Comparison of ENCODE assay signal across 8 mouse cellular contexts in the genomic region with DNA sequence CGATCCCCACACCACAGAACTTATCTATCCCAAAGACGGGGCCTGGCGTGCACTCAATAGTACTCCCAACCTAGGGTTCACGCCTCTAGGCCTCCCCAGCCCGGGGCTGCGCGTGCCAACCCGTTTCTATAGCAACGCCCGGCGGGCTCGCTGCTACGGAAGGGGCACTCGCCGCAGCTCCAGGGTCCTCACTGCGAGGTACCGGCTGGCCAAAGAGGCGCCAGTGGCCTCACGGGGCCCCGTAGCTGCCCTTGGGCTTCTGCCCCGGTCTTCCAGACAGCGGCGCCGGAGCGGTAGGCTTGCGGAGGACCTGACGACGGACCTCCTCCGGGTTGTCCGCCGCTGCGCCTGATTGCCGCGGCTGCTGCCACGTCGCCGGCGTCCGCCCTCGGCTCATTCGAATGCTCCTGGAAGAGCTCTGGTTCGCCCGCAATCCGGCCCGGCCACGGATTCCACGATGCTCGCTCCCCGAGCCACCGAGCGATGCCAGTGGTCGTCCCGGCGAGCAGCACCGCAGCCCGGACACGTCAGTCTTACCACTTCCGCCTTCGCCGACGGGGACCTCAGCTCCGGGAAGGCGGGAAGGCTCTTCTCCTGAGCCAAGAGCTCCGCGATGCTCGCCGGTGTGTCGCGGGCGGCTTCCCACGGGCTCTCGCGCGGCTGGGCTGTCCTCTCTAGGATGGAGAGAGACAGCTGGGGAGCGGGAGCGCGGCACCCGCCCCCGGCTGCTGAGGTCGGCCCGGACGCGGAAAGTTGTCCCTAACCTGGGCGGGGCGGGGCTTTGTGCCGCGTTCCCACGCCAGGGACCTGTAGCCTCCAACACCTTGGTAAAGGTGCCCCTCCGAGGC. TPM values are rescaled to one million over a fixed set of nuclear protein-coding genes. Genes with fewer than 3 reads are reported as not detected.
DNase-seq lines count a peak whose midpoint lies in the region; ATAC-seq and TF ChIP-seq lines count a peak whose summit lies in the region.

A gene (minus strand): TSS at position 747 of the 848 bp plus-strand sequence.

- under 1% methylated on average over 87 of the region's 89 CpGs for WGBS in heart, embryonic 11.5 days (ENCODE audit: insufficient replicate concordance)
- under 1% methylated on average over 84 of the region's 89 CpGs for WGBS in kidney, postnatal 0 days
- under 1% methylated on average over 89 of the region's 89 CpGs for WGBS in liver, embryonic 11.5 days
- WGBS in stomach, embryonic 14.5 days = under 1% methylated on average over 88 of the region's 89 CpGs

- peaks cover 18% of the 10 kb centered on the region for H3K4me1 ChIP-seq in heart, embryonic 11.5 days (ENCODE audit: control insufficient read depth, insufficient read depth, low read length)
- peaks cover 7% of the 10 kb centered on the region for H3K4me1 ChIP-seq in kidney, postnatal 0 days (replicated peaks; ENCODE audit: insufficient read depth, low read length)
- H3K4me1 ChIP-seq in liver, embryonic 11.5 days (replicated peaks; ENCODE audit: control insufficient read depth, insufficient read depth, low read length) = peaks cover 28% of the 10 kb centered on the region
- peaks cover 10% of the 10 kb centered on the region; the same call in 1 of the 2 replicates for H3K4me1 ChIP-seq in stomach, embryonic 14.5 days (ENCODE audit: control insufficient read depth, insufficient read depth, low read length)

- H3K9me3 ChIP-seq in heart, embryonic 11.5 days (replicated peaks; ENCODE audit: control insufficient read depth, low read length) = no peaks in the 10 kb centered on the region
- H3K9me3 ChIP-seq in kidney, postnatal 0 days (replicated peaks; ENCODE audit: low read length) = no peaks in the 10 kb centered on the region
- H3K9me3 ChIP-seq in liver, embryonic 11.5 days (ENCODE audit: control insufficient read depth, low read length) = no peaks in the 10 kb centered on the region
- no peaks in the 10 kb centered on the region for H3K9me3 ChIP-seq in stomach, embryonic 14.5 days (ENCODE audit: control insufficient read depth, low read depth, low read length)

- TF ChIP-seq CTCF in kidney, postnatal 0 days (IDR thresholded peaks at IDR 0.05; ENCODE audit: low read depth) = no peak

- peaks cover 14% of the 10 kb centered on the region for H3K36me3 ChIP-seq in heart, embryonic 11.5 days (ENCODE audit: control insufficient read depth, insufficient read depth, low read length)
- peaks cover 31% of the 10 kb centered on the region; the same call in 1 of the 2 replicates for H3K36me3 ChIP-seq in kidney, postnatal 0 days (ENCODE audit: insufficient read depth, low read length)
- peaks cover 25% of the 10 kb centered on the region for H3K36me3 ChIP-seq in liver, embryonic 11.5 days (ENCODE audit: control insufficient read depth, insufficient read depth, low read length)
- peaks cover 34% of the 10 kb centered on the region for H3K36me3 ChIP-seq in stomach, embryonic 14.5 days (ENCODE audit: control insufficient read depth, insufficient read depth, low read length)

- peak; percentile 85 for ATAC-seq in erythroblast, adult 5-6 weeks (replicated peaks; ENCODE audit: low FRiP score, poor library complexity, severe bottlenecking)
- ATAC-seq in heart, embryonic 11.5 days (replicated peaks; ENCODE audit: insufficient number of reproducible peaks, low FRiP score, low TSS enrichment) = peak; percentile 82
- ATAC-seq in kidney, postnatal 0 days (replicated peaks; ENCODE audit: low FRiP score, low read depth) = peak; percentile 86
- ATAC-seq in liver, embryonic 11.5 days (replicated peaks; ENCODE audit: low FRiP score) = peak; percentile 86
- ATAC-seq in stomach, embryonic 14.5 days (ENCODE audit: insufficient number of reproducible peaks, insufficient read depth, low FRiP score, low read depth) = peak; percentile 87

- H3K4me3 ChIP-seq in heart, embryonic 11.5 days (ENCODE audit: low read depth, low read length) = peak within 1 kb of the TSS; percentile 96
- H3K4me3 ChIP-seq in kidney, postnatal 0 days (replicated peaks; ENCODE audit: low read depth, low read length) = peak within 1 kb of the TSS; percentile 72
- peak within 1 kb of the TSS; percentile 89 for H3K4me3 ChIP-seq in liver, embryonic 11.5 days (ENCODE audit: low read depth, low read length)
- peak within 1 kb of the TSS; percentile 67 for H3K4me3 ChIP-seq in stomach, embryonic 14.5 days (ENCODE audit: low read depth, low read length)

- peak; percentile 84 to 89 for DNase-seq in B cell, adult 2 months
- peak; percentile 92 for DNase-seq in brain, adult 2 months (ENCODE audit: low read depth, low spot score)
- peak; percentile 87 for DNase-seq in kidney, postnatal 0 days (ENCODE audit: low spot score)
- peak; percentile 93 for DNase-seq in liver, embryonic 11.5 days (ENCODE audit: low spot score)
- peak; percentile 84 for DNase-seq in naive thymus-derived CD4-positive, alpha-beta T cell, adult 2 months (ENCODE audit: low read depth)

- H3K27ac ChIP-seq in heart, embryonic 11.5 days (ENCODE audit: low read depth, low read length) = peak within 1 kb of the TSS; percentile 95
- H3K27ac ChIP-seq in kidney, postnatal 0 days = peak within 1 kb of the TSS; percentile 96
- H3K27ac ChIP-seq in liver, embryonic 11.5 days (ENCODE audit: low read depth, low read length) = peak within 1 kb of the TSS; percentile 83
- H3K27ac ChIP-seq in stomach, embryonic 14.5 days (ENCODE audit: low read length) = peak within 1 kb of the TSS; percentile 95

- H3K27me3 ChIP-seq in heart, embryonic 11.5 days (ENCODE audit: control insufficient read depth, insufficient read depth, low read length) = no peaks in the 10 kb centered on the region
- no peaks in the 10 kb centered on the region for H3K27me3 ChIP-seq in kidney, postnatal 0 days (ENCODE audit: insufficient read depth, low read length)
- H3K27me3 ChIP-seq in liver, embryonic 11.5 days (replicated peaks; ENCODE audit: control insufficient read depth, insufficient read depth, low read length) = no peaks in the 10 kb centered on the region
- no peaks in the 10 kb centered on the region for H3K27me3 ChIP-seq in stomach, embryonic 14.5 days (ENCODE audit: control insufficient read depth, insufficient read depth, low read length)

- H3K4me2 ChIP-seq in heart, embryonic 11.5 days = peak within 1 kb of the TSS; percentile 91
- H3K4me2 ChIP-seq in kidney, postnatal 0 days (ENCODE audit: low read length) = peak within 1 kb of the TSS; percentile 81
- H3K4me2 ChIP-seq in liver, embryonic 11.5 days = peak within 1 kb of the TSS; percentile 93
- H3K4me2 ChIP-seq in stomach, embryonic 14.5 days (replicated peaks; ENCODE audit: low read depth, low read length) = peak within 1 kb of the TSS; percentile 76

- peak within 1 kb of the TSS; percentile 97 for H3K9ac ChIP-seq in heart, embryonic 11.5 days (ENCODE audit: low read depth, low read length)
- peak within 1 kb of the TSS; percentile 93 for H3K9ac ChIP-seq in kidney, postnatal 0 days (ENCODE audit: low read depth, low read length)
- H3K9ac ChIP-seq in liver, embryonic 11.5 days (ENCODE audit: low read depth, low read length) = peak within 1 kb of the TSS; percentile 89
- peak within 1 kb of the TSS; percentile 89 for H3K9ac ChIP-seq in stomach, embryonic 14.5 days (replicated peaks; ENCODE audit: low read depth, low read length)

RNA-seq across cellular contexts. Expression of the gene that starts here (rescaled TPM):
- 9.6 and 14.2 TPM in 2 replicates for total RNA-seq in erythroblast, adult 5-6 weeks (2015; ENCODE audit: low replicate concordance)
- 12.0 and 20.5 TPM in 2 replicates for total RNA-seq in erythroblast, adult 5-6 weeks (2017; ENCODE audit: low replicate concordance)
- polyA plus RNA-seq in heart, embryonic 11.5 days (2014; fragmentation: Nextera tagmentation; extraction: Ambion mirVana) = 78.7 and 86.9 TPM in 2 replicates
- polyA plus RNA-seq in kidney, postnatal 0 days (2015; fragmentation: Nextera tagmentation; extraction: Ambion mirVana) = 108 and 118 TPM in 2 replicates
- 79.8 and 83.8 TPM in 2 replicates for polyA plus RNA-seq in liver, embryonic 11.5 days (2014; fragmentation: Nextera tagmentation; extraction: Ambion mirVana)
- 109 and 112 TPM in 2 replicates for polyA plus RNA-seq in stomach, embryonic 14.5 days (2014; fragmentation: Nextera tagmentation; extraction: Ambion mirVana)

Comparison
In these comparisons a context has a peak if more than half of its experiments do, and no peak if none do; other contexts are left out.
1. Peak in every context shown above with its lines: DNase-seq, ATAC-seq, H3K4me3 ChIP-seq and H3K27ac ChIP-seq.